Mouse (Mus musculus) thymus, postnatal 25 days (tissue): ENCODE data around the gene Tmem190.
"Not testable (repeated sequence)": the region's sequence is repeated elsewhere in the genome, so short reads cannot be mapped to it uniquely, and the experiment has no call there.

ENCODE experiments used
- DNase-seq: peaks from one replicate; pipeline ENCODE4 v3.0.0; 2022

The Tmem190 gene

GRCm38 (mm10) chr7:4776861-4777830, 5.6 kb upstream of the Tmem190 start:
- DNase-seq = peak; percentile 30

DNA sequence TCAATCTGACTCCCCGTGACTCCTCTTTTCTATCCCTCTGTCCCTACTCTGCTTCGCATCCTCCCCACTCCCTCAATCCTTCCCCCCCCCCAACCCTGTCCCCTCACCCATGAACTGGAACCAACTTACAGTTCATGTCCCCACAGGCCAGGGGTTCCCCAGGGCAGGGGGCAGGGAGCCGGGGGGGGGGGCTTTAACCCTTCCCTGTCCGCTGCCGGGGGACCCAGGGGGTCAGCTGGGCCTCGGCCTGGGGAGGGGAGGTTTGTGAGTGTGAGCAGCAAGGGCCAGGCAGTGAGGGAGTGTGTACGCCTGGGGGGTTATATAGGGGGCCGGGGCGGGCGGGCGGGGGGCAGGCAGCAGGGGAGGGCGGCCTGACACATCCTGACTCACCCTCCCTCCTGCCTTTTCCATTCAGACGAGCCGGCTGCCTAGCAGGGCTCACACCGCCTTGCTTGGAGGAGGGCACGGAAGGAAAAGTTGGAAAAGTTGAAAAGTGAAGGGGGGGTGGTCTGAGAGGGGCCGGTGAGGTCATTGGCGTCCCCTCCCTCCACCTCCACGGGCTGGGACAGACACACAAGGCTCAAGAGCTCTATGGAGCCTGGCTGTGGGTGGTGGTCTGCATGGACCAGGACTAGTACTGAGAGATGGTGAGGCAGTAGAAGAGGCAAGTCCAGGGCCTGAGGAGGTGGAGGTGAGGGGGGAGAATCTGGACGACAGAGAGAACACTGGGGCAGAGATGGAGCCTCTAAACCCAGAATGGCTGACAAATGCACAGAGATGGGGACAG, 4.7 kb upstream of the Tmem190 start:
- no peak for DNase-seq

DNA sequence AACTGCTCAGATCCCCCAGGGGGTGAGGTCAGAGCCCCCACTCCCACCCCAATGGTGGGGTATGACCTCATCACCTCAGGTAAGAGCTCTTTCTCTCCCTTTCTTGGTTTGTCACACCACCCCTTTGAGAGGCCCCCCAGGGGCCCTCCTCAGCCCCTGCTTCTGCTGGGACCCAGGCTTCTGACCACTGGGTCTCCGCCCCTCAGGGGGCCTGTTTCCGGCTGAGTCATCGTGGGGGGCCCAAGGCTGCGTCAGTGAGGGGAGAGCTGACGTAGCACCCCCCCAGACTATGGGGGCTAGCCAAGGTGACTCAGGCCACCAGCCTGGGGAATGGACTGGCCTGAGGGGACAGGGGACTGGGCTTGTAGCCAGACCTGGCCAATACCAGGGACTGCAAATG, 2.8 kb upstream of the Tmem190 start:
- no peak for DNase-seq

DNA sequence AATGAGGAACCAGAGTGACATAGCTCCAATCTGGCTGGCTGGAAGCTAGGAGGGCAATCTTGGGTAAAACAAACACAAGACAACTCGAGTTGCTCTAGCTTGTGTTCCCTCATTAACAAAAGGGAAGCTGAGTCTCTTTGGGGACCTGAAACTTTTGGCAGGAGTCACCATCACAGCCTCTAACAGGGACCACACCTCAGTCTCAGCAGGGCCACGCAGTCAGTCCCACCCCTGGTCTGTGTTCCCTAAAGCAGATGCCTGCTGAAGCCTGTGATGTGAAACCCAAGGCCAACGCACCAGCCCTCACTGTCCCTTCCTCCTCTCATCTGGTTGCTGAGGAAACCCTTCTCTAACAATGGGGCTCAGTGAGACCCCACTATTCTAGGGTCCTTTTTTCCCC, 607 bp upstream of the Tmem190 start:
- DNase-seq = no peak

- DNase-seq = no peak
Observed at GRCm38 (mm10) chr7:4783667-4784268, 1.0 kb downstream of the Tmem190 start.

DNA sequence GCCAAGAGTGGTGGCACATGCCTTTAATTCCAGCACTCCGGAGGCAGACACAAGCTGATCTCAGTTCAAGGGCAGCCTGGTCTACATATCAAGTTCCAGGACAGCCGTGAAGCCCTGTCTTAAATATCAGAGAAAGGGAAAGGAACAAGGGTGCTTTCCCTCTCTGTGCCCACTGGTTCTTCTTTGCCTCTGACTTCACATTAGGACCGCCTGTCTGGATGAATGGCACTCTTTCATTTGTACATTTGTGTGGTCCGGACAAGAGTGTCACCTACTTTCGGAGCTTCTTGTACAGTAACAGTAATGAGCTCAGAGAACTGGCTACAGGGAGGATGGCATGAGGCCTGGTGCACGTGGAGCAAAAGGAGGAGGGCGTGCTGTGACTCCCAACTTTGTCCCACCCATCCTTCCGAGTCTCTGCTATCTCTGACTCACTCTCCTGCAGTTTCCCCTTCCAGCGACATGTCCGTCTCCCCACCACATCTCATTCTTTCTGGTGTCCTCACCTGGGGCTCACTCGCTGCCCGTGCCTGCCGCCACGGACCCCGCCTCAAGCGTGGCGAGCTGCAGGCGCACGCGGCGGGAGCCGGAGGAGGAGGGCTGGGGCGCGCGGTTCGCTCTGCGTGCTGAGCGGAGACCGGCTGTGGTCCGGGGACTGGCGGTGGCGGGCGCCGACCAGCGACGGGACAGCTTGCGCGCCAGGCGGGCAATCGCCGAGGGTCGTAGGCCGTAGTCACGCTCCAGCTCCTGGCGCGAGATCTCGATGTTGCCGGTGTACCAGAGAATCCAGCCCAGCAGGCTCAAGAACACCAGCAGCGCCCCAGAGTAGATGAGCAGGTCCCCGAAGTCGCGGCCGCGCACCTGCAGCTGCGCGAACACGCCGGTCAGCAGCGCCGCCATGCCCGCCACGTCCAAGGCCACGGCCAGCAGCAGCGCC, 6.0 kb downstream of the Tmem190 start:
- peak; percentile 47 for DNase-seq

GRCm38 (mm10) chr7:4789436-4789935, 6.7 kb downstream of the Tmem190 start, which contains the start of gene Tmem238:
Gene Tmem238, minus strand, starts transcription at chr7:4789656.
- peak; percentile 25 for DNase-seq

- peak; percentile 93 for DNase-seq
Observed at GRCm38 (mm10) chr7:4792278-4793212, 9.8 kb downstream of the Tmem190 start, which contains the start of gene Rpl28. Gene Rpl28, plus strand, starts transcription at chr7:4792874.

DNA sequence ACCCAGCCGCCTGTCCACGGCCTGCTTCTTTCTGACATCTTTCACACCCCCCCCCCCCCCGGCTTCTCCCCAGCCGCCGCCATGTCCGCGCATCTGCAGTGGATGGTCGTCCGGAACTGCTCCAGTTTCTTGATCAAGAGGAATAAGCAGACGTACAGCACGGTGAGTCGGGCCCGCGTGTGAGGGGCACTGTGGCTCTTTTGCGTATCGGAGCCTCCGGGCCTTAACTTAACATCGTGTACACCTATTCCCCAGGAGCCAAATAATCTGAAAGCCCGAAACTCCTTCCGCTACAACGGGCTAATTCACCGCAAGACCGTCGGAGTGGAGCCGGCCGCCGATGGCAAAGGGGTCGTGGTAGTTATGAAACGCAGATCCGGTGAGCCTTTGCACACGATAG, 10.5 kb downstream of the Tmem190 start:
- DNase-seq = not testable (repeated sequence)

- DNase-seq = no peak
Observed at GRCm38 (mm10) chr7:4793674-4794073, 10.9 kb downstream of the Tmem190 start.

DNA sequence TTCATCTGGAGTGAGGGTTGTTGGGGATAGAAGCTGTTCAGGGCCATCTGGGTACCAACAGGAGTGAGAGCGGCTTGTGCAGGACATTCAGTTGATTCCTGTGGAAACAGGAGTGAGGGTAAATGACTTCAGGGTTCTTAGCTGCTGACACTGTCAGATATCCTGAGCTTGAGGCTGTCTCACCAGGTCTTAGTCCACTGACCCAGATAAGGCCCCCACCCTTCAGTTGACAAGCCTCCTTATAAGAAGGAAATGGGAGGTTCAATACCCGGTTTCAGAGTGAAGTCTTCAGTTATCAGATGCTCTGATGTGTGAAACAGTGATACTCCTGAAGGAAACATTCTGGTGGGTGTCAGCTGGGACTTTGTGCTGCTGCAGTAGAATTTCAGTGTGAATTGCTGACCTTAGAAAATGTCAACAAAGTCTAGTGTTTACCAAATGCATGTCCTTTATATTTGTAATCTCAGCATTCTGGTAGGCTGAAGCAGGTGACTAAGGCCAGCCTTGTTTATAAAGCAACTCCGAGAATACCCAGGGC, 12.0 kb downstream of the Tmem190 start:
- no peak for DNase-seq

DNA sequence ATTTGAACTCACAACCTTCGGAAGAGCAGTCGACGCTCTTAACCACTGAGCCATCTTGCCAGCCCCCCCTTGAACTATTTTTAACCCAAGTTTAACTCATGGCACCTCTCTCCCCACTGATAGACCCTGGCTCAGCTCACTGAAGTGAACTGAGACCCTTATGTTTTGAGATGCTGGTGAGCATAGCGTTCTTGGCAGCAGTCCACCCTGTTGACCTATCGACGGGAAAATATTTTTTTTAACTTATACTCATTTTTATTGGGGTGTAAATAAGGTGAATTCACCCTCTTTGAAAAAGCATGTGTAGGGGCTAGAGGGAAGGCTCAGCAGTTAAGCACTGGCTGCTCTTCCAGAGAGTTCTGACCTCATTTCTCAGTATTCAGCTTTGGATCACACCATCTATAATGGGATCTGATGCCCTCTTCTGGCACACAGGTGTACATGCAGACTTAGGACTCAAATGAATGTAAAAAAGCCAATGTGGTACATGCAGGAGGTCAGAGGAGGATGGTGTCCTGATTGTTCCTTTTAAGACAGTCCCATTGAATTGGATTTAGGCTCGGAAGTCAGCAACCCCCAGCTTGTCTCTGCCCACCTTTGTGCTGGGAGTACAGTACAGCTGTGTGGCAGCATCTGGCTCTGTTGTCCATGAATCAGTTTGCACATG, 13.2 kb downstream of the Tmem190 start:
- DNase-seq = peak; percentile 22

- DNase-seq = no peak
Observed at GRCm38 (mm10) chr7:4802247-4802646, 19.5 kb downstream of the Tmem190 start.

DNA sequence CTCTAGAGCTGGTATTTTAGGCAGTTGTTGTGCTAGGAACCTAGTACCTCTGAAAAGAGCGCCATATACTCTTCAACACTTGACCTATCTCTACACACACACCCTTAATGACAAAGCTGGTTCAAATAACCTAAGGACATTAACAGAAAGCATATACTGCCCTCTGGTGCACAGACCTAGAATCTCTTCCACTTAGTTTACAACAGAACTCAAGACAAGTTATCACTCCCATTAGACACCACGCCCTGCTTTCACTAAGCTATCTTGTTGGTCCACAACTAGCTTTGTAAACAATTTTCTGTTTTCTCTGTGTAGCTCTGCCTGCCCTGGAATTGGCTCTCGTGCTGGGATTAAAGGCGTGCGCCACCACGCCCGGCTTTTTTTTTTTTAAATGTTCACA, 24.0 kb downstream of the Tmem190 start:
- DNase-seq = peak; percentile 30

DNA sequence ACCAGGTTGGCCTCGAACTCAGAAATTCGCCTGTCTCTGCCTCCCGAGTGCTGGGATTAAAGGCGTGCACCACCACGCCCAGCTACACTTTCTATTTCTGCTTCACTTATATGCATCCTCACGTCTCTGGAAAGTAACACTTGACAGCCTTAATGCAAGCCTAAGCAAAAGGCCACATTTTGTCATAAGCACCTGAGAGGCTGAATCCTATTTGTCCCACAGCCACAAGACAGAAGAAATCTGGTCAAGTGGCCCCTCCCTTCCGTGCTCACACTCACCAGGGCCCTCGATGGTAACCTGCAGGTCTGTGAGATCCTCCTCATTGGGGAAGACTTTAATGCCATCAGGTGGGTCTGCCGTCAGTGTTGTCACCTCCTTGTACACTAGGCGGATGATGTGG, 28.4 kb downstream of the Tmem190 start:
- not testable (repeated sequence) for DNase-seq

DNA sequence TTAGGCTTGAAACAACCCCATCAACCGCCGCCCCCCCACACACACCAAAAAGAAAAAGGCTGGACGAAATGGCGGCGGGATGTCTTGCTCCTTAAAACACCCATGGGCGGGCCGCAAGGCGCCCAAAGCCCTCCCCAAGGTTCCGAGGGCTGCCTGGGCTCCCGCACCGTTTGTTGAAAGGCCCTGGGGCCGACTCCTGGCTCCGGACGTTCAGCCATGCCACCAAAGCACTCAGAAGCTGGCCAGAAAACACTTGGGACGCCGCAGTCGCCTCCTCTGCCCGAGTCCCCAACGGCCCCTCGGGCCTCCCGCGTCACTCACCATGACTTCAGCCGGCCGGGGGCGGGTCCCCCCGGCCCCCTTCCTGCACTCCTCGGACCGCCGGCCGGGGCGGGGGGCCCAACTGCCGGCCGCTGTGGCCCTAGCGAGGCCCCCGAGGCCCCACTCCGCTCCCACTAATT, 29.1 kb downstream of the Tmem190 start:
- DNase-seq = no peak

GRCm38 (mm10) chr7:4812303-4813104, 29.8 kb downstream of the Tmem190 start, which contains the start of gene Ube2s:
Gene Ube2s, minus strand, starts transcription at chr7:4812590.
- DNase-seq = peak; percentile 98

GRCm38 (mm10) chr7:4813105-4813791, 30.5 kb downstream of the Tmem190 start:
- DNase-seq = no peak
